Mouse (Mus musculus): ENCODE data around the gene Hinfp. TPM values are rescaled to one million over a fixed set of nuclear protein-coding genes. Genes with fewer than 3 reads are reported as not detected.

The Hinfp gene
- polyA plus RNA-seq, 1 experiment from 2014 or later, result 16.5 TPM

- H3K27ac ChIP-seq (ENCODE audit: poor library complexity, severe bottlenecking), result peak overlapping the region; percentile 44
- peak overlapping the region; percentile 88 for H3K4me2 ChIP-seq
- no peaks in the 10 kb centered on the region for H3K27me3 ChIP-seq (replicated peaks)
- H3K36me3 ChIP-seq, result peaks cover 27% of the 10 kb centered on the region
- peaks cover 26% of the 10 kb centered on the region for H3K4me1 ChIP-seq (replicated peaks)
- 3% methylated on average over 36 of the region's 37 CpGs for WGBS
- peak; percentile 7; the same call in 1 of the 2 replicates for ATAC-seq (ENCODE audit: insufficient number of reproducible peaks, low FRiP score)
- H3K9ac ChIP-seq, result peak overlapping the region; percentile 90
- peak overlapping the region; percentile 91 for H3K4me3 ChIP-seq
- no peaks in the 10 kb centered on the region for H3K9me3 ChIP-seq (replicated peaks)
Measured at GRCm38 (mm10) chr9:44319105-44319886, 13.8 kb upstream of the Hinfp start.

- WGBS, result 30% methylated on average over 3 of the region's 3 CpGs
- Histone ChIP-seq H3K4me3 (peak overlapping the region; percentile 91), H3K9me3 (replicated peaks) (no peaks in the 10 kb centered on the region), H3K27ac (ENCODE audit: poor library complexity, severe bottlenecking) (no peak overlapping the region), H3K27me3 (replicated peaks) (no peaks in the 10 kb centered on the region), H3K4me1 (replicated peaks) (peaks cover 26% of the 10 kb centered on the region), H3K9ac (peak overlapping the region; percentile 90), H3K36me3 (peaks cover 33% of the 10 kb centered on the region), H3K4me2 (peak overlapping the region; percentile 88)
- no peak for ATAC-seq (ENCODE audit: insufficient number of reproducible peaks, low FRiP score)
Measured at GRCm38 (mm10) chr9:44318826-44319095, 13.3 kb upstream of the Hinfp start.

GRCm38 (mm10) chr9:44318076-44318825 lies 12.8 kb upstream of the Hinfp start:
- 51% methylated on average over 5 of the region's 5 CpGs for WGBS
- Histone ChIP-seq H3K4me2 (peak overlapping the region; percentile 88), H3K9ac (peak overlapping the region; percentile 90; the same call in 1 of the 2 replicates), H3K4me1 (replicated peaks) (peaks cover 26% of the 10 kb centered on the region), H3K9me3 (replicated peaks) (no peaks in the 10 kb centered on the region), H3K27ac (ENCODE audit: poor library complexity, severe bottlenecking) (no peak overlapping the region), H3K27me3 (replicated peaks) (no peaks in the 10 kb centered on the region), H3K36me3 (peaks cover 38% of the 10 kb centered on the region), H3K4me3 (peak overlapping the region; percentile 91)
- no peak for ATAC-seq (ENCODE audit: insufficient number of reproducible peaks, low FRiP score)

GRCm38 (mm10) chr9:44317452-44317851 lies 12.0 kb upstream of the Hinfp start:
- no peak overlapping the region for H3K4me3 ChIP-seq
- no peak for ATAC-seq (ENCODE audit: insufficient number of reproducible peaks, low FRiP score)

GRCm38 (mm10) chr9:44314910-44315309 lies 9.4 kb upstream of the Hinfp start:
- H3K27me3 ChIP-seq (replicated peaks), result no peaks in the 10 kb centered on the region
- 86% methylated on average over 18 of the region's 18 CpGs for WGBS
- H3K36me3 ChIP-seq, result peaks cover 47% of the 10 kb centered on the region
- no peak overlapping the region for H3K27ac ChIP-seq (ENCODE audit: poor library complexity, severe bottlenecking)
- H3K4me2 ChIP-seq, result no peak overlapping the region
- no peak overlapping the region for H3K4me3 ChIP-seq
- H3K9ac ChIP-seq, result no peak overlapping the region
- H3K4me1 ChIP-seq (replicated peaks), result peaks cover 32% of the 10 kb centered on the region
- no peaks in the 10 kb centered on the region for H3K9me3 ChIP-seq (replicated peaks)
- no peak for ATAC-seq (ENCODE audit: insufficient number of reproducible peaks, low FRiP score)

More at GRCm38 (mm10) chr9:44317452-44317851, 12.0 kb upstream of the Hinfp start:
- H3K27me3 ChIP-seq (replicated peaks), result no peaks in the 10 kb centered on the region
- no peaks in the 10 kb centered on the region for H3K9me3 ChIP-seq (replicated peaks)
- peak overlapping the region; percentile 88; the same call in 1 of the 2 replicates for H3K4me2 ChIP-seq
- H3K4me1 ChIP-seq (replicated peaks), result peaks cover 26% of the 10 kb centered on the region
- H3K36me3 ChIP-seq, result peaks cover 46% of the 10 kb centered on the region
- WGBS, result 73% methylated on average over 4 of the region's 4 CpGs
- no peak overlapping the region for H3K9ac ChIP-seq
- no peak overlapping the region for H3K27ac ChIP-seq (ENCODE audit: poor library complexity, severe bottlenecking)

GRCm38 (mm10) chr9:44314257-44314547 lies 8.7 kb upstream of the Hinfp start:
- Histone ChIP-seq H3K4me3 (no peak overlapping the region), H3K9ac (no peak overlapping the region), H3K27me3 (replicated peaks) (no peaks in the 10 kb centered on the region), H3K27ac (ENCODE audit: poor library complexity, severe bottlenecking) (no peak overlapping the region), H3K9me3 (replicated peaks) (no peaks in the 10 kb centered on the region), H3K4me1 (replicated peaks) (peaks cover 31% of the 10 kb centered on the region), H3K4me2 (no peak overlapping the region), H3K36me3 (peaks cover 47% of the 10 kb centered on the region)
- ATAC-seq (ENCODE audit: insufficient number of reproducible peaks, low FRiP score), result no peak
- WGBS, result 65% methylated on average over 4 of the region's 4 CpGs

GRCm38 (mm10) chr9:44313476-44314256 lies 8.2 kb upstream of the Hinfp start:
- Histone ChIP-seq H3K27me3 (replicated peaks) (no peaks in the 10 kb centered on the region), H3K4me3 (no peak overlapping the region), H3K9ac (no peak overlapping the region), H3K9me3 (replicated peaks) (no peaks in the 10 kb centered on the region), H3K4me2 (no peak overlapping the region), H3K4me1 (replicated peaks) (peaks cover 26% of the 10 kb centered on the region), H3K27ac (ENCODE audit: poor library complexity, severe bottlenecking) (no peak overlapping the region), H3K36me3 (peaks cover 47% of the 10 kb centered on the region)
- ATAC-seq (ENCODE audit: insufficient number of reproducible peaks, low FRiP score), result no peak
- WGBS, result 73% methylated on average over 19 of the region's 19 CpGs

- H3K9me3 ChIP-seq (replicated peaks), result no peaks in the 10 kb centered on the region
- H3K27me3 ChIP-seq (replicated peaks), result no peaks in the 10 kb centered on the region
- WGBS, result 16% methylated on average over 27 of the region's 27 CpGs
- H3K4me1 ChIP-seq (replicated peaks), result peaks cover 13% of the 10 kb centered on the region
- H3K36me3 ChIP-seq, result peaks cover 40% of the 10 kb centered on the region
- ATAC-seq (ENCODE audit: insufficient number of reproducible peaks, low FRiP score), result peak; percentile 60; the same call in 1 of the 2 replicates
- H3K9ac ChIP-seq, result peak overlapping the region; percentile 16; the same call in 1 of the 2 replicates
- no peak overlapping the region for H3K27ac ChIP-seq (ENCODE audit: poor library complexity, severe bottlenecking)
- peak overlapping the region; percentile 46 for H3K4me2 ChIP-seq
- H3K4me3 ChIP-seq, result peak overlapping the region; percentile 2; the same call in 1 of the 2 replicates
Measured at GRCm38 (mm10) chr9:44311136-44312134, 6.0 kb upstream of the Hinfp start.

- no peaks in the 10 kb centered on the region for H3K27me3 ChIP-seq (replicated peaks)
- no peaks in the 10 kb centered on the region for H3K9me3 ChIP-seq (replicated peaks)
- H3K9ac ChIP-seq, result peak overlapping the region; percentile 16; the same call in 1 of the 2 replicates
- WGBS, result 26% methylated on average over 10 of the region's 10 CpGs
- H3K4me2 ChIP-seq, result peak overlapping the region; percentile 46
- H3K27ac ChIP-seq (ENCODE audit: poor library complexity, severe bottlenecking), result no peak overlapping the region
- peaks cover 33% of the 10 kb centered on the region for H3K36me3 ChIP-seq
- no peak for ATAC-seq (ENCODE audit: insufficient number of reproducible peaks, low FRiP score)
- no peak overlapping the region for H3K4me3 ChIP-seq
- H3K4me1 ChIP-seq (replicated peaks), result peaks cover 13% of the 10 kb centered on the region
Measured at GRCm38 (mm10) chr9:44310750-44311135, 5.3 kb upstream of the Hinfp start.

GRCm38 (mm10) chr9:44309756-44310155 lies 4.3 kb upstream of the Hinfp start:
- Histone ChIP-seq H3K4me3 (no peak overlapping the region), H3K36me3 (peaks cover 23% of the 10 kb centered on the region), H3K4me2 (no peak overlapping the region), H3K9me3 (replicated peaks) (no peaks in the 10 kb centered on the region), H3K27me3 (replicated peaks) (no peaks in the 10 kb centered on the region), H3K27ac (ENCODE audit: poor library complexity, severe bottlenecking) (no peak overlapping the region), H3K9ac (no peak overlapping the region), H3K4me1 (replicated peaks) (peaks cover 15% of the 10 kb centered on the region)
- WGBS, result 69% methylated on average over 3 of the region's 3 CpGs
- ATAC-seq (ENCODE audit: insufficient number of reproducible peaks, low FRiP score), result no peak
